Mouse (Mus musculus) left cerebral cortex, adult 8-10 months (tissue): ENCODE measurements around the gene Ckap2l. TPM values are rescaled to one million over a fixed set of nuclear protein-coding genes. Genes with fewer than 3 reads are reported as not detected.

ENCODE experiments used
- DNase-seq, 2 experiments: peaks; one replicate each; pipeline ENCODE4 v3.0.0; 2022; ENCODE audit warnings: low spot score in 2 of 2
- total RNA-seq, 4 experiments: library from RNA; stranded (reverse); gene quantifications; 2 replicates each; pipeline ENCODE4 v1.2.4; 2022

The Ckap2l gene
- total RNA-seq, 4 experiments from 2014 or later, result 0.63 to 0.78 (median 0.76) TPM

DNA sequence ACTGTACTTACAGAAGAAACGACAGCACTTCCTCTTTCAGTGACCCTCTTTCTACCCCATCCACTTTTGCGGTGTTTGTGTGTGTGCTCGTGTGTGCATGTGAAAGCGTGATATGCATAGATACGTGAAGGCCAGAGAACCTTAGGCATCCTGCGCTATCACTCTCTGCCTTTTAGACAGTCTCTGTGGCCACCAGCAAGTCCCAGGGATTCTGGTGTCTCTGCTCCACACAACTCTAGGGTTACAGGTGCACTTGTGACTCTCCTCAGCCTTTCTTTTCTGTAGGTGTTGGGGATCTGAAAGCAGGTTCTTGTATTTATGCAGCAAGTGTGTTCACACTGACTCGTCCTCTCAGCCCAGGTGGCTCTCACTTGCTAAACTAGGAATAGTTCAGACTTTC lies 31.7 kb downstream of the Ckap2l start:
- DNase-seq, result no peak

DNA sequence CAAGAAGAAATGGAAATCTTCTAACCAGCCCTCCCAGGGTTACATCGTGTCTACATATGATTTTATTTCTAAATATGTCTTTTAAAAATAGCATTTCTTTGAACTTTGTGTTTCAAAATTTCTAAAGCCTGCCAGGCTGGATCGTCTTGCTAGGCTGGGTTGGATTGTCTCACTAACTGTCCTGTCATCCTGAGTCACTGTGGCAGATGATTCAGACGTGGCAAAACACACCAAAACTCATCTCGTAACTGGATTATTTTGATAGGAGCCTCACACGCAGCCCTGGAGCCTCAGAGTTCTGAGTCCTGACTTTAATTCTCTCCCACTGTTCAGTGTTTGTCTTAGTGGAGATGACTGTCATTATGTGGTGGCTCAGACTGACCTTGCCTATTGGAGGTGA lies 33.9 kb downstream of the Ckap2l start:
- no peak for DNase-seq

DNA sequence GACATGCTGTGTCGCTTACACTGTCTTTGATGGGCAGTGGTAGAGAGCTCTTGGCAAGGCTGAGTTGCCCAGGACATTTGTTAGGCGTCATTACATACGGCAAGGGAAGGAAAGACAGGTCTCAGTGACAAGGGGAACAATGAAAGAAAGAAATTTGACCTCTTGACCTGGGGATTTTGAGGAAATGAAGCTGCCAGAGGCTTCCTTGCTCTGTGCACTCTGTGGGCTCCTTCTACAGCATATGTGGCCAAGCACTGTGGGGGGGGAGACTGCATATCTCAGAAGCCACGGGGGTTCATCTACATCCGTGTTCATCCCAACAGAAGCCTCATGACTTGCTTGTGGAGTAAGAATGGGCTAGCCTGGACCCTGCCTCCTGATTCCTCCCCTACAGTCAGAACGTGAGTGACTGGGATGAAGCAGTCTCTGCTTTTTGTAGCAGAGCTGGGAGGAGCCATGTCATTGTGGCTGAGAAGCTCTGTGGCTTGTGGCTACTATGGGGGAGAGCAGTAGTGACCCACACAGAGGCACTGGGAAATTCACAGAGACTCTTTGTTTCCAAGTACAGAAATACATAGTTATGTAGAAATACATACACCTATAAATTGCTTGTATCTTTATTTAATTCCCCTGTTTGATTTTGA lies 35.7 kb downstream of the Ckap2l start:
- DNase-seq, result no peak

DNA sequence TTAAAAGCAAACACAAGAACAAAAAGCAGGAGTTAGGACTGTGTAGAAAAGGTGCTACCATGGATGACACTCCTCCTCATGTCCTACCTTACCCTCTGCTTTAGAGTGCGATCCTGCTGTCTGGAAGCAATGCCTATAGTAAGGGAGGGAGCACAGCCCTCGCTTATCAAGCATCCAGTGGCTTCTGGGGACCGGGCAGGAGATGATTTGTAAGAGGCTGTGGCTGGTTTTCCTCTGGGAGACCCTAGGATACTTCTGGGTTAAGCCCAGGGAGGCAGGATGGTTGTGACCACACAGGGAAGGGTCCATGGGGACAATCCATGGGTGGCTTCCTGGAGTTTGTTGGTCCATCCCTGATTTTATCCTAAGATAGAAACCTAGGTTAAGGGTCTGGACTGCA lies 36.4 kb downstream of the Ckap2l start:
- no peak for DNase-seq

DNA sequence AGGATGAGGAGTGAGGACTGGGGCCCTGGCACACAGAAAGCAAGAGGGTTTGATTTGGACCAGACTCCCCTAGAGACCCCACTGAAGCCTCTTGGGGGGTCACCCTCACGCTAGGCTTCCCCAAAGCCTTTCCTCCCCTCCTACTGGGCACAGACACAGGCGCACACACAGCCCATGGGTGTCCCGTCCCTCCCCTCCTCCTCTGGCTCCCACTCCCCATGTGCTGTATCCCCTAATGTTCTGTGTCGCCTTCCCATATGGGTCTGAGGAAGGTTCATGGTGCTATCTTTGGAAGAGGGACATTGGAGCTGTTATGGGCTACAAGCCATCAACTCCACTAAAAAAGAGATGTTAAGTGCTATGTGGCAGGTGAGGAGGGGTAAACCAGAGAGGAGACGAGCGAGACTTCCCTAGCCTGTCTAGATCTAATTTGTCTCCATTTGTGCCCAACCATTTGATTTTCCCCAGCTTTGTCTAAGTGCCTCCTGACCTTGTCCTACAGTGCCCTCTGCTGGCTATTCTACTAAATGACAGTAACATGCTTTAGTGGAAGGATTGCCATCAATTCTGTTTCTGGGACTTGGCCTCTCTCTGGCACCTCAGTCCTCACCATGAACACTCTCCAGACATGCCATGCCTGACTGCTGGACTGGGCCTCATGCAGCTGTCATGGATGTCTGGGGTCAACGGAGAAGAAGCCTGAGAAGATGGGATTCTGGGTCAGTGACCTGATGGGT lies 38.4 kb downstream of the Ckap2l start:
- DNase-seq, result peak; percentile 25 to 27

DNA sequence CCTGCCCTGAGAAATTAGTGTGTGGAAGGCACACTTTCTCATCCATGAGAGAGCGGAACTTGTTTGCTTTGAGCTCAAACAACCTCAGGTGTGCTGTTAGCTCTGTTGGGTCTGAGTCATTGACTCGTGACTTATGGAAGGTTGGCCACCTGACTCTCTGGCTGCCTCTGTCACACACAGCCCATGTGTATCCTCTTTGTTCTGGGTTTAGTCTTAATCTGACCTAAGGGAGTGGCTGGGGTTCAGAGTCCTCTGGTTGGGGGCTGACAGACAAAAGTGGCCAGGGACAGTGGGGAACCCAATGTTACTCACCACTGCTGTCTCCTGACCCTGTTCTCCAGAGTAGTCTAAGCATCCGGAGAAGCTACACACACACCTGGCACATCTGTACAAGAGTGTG lies 39.0 kb downstream of the Ckap2l start:
- no peak for DNase-seq

DNA sequence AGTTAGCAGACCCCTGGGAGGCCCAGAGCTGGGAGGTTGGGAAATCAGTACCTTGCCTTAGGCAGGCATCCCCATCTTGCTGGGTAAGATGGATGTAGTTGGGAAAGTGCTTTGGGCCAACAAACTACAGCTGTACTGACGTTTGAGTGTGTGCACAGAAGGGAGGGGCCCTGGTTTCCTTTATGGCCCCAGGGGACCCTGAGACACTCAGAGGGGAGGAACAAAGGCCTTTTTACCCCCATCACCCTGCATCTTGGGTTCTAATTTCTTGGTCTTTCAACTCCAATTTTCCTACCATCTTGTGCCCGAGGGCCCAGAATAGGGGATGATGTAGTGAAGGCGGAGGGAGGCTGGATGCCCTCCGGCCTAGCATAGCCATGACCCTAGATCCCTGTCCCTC lies 41.0 kb downstream of the Ckap2l start:
- no peak for DNase-seq

DNA sequence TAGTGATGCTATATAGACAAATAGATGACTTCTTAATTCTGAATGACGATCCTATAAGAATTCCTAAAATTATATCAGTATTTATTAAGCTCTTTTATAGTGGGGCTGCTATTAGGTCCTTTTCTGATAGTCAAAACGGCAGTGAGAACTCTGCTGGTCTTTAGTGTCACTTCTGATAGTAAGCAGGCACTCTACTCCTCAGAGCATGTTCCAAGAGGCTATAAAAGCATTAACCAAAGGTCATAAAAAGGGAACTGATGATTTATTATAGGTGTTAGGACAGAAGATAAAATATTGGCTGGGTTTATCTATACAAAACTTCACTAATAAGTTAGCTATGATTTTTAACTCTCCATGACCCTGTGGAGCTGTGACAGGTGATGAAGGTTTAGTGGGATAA lies 42.9 kb downstream of the Ckap2l start:
- DNase-seq, result no peak

DNA sequence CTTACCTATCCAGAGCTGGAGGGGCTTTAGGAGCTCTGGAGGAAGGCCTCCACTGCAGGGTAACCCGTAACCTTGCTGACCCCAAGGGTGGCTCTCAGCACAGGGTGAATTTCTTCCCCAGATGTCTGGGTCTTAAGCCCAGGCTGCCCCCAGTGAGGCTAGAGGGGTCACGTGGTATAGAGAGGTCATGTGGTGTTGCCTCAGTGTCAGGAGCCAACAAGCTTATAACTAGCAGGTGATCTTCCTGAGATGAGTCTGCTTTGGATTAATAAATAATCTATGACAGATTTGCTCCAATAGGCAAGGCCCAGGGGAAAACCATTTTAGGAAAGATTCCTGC lies 43.4 kb downstream of the Ckap2l start:
- DNase-seq, result no peak

DNA sequence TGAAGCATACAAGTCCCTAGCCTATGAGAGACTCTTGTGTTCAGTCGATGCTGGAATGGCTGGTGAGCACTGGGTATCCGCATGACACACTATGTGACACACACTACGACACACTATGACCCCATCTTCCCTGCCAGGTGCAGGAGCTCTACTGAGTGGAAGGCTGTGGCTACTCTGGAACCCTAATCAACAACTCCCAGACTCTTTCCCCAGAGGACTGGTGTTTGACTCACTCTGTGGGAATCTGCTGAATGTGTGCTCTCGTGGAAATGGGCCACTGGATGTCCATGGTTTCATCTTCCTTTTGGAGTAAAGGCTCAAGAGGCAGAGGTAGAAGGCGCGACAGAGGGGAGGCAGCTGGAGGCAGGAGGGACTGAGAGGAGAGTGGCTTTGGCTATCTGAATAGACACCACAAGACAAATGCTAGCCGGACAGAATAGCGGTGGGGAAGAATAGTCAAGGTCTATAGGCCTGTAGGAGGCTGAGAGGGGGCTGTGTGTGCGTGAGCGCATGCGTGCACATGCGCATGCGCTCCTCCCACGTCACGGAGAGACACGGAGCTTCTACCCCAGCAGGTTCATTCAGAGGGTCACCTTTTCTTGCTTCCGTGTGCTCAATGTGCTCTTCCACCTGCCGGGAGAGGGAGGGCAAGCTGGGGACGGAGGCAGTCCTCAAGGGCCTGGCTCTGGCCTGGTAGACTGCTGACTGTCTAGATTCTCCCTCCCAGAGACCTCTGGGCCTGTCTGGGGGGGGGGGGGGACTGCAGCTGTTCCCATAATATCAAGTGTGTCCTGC lies 44.0 kb downstream of the Ckap2l start:
- DNase-seq, result no peak

DNA sequence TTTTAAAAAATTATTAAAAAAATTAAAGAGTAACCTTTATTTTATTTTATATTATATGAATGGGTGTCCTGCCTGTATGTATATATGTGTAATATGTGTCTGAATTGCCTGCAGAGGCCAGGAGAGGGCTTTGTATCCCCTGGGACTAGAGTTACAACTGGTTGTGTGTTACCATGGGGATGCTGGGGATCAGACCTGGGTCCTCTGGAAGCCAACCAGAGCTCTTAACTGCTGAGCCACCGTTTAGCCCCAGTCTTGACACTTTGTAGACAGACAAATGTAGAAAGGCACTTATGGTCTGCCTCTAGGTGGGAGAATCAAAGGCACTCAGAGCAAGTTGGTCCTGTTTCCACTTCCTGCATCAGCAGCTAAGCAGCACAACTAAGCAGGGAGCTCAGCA lies 47.7 kb downstream of the Ckap2l start:
- no peak for DNase-seq

DNA sequence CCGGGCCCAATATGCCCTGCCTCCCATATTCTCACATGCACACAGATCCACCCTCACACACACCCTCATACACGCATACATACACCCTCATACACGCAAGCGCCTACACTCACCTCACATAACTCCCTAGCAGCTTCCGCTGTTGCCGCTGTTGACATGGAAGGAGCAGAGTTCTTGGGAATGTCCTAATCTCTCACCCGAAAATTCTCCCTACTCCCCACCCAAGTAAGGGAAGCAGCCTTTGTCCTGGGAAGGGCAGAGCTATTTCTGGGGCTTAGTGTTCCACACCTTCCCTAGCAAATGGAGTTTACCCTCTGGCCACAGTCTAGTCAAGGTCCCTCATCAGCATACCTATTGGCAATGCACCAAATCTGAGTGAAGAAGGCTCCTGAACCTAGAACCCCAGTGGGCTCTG lies 49.3 kb downstream of the Ckap2l start:
- no peak for DNase-seq

DNA sequence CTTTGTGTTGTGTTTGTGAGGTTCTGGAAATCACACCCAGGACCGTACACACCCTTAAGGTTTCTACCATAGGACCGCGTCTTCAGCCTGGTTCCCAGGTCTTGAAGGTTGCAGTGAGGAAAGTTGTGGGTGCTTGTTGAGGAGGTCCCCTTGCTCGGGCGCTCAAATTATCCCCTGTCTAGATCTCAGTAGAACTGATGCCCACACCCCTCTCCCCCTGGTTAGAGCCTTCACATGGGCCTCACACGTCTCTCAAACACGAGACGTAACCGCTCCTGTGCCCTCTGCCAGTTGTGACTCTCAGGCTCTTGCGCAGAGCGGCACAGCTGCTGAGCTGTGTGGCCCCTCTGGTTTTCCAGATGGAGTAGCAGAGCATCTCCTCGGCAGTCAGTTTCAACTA lies 50.1 kb downstream of the Ckap2l start:
- DNase-seq, result no peak

DNA sequence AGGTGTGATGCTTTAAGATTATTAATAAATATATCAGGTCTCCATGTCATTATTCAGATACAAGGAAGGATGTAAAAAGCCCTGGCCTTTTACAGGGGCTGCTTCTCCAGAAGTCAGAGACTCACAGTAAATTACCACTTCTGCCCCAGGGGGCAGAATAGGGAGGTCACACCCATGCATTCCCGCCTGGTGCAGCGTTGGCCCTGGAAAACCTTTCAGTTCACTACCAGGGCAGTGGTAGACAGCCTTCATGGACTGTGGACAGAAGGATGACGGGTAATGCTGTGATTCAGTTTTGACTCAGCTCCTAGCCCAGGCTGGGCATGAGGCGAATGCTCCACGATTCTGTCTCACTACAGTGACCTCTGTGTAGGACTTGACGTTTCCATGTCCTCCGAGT lies 50.6 kb downstream of the Ckap2l start:
- DNase-seq, result no peak

DNA sequence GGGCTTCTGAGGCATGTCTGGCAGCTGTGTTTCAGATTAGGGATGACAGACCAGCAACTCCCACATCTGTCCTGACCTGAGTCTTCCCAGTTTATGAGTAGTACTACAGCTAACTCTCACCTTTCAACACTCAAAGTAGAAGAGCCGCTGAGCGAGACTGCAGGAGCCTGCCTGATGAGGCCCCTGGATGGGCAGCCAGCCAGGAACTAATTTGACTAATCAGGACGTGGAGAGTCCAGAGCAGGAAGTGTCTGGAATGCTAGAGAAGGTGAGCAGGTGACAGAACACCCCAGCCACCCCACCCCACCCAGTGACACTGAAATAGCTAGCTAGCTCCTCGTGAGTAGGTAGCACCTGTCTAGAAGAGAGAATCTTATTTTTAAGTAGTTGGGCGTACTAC lies 51.4 kb downstream of the Ckap2l start:
- DNase-seq, result no peak

DNA sequence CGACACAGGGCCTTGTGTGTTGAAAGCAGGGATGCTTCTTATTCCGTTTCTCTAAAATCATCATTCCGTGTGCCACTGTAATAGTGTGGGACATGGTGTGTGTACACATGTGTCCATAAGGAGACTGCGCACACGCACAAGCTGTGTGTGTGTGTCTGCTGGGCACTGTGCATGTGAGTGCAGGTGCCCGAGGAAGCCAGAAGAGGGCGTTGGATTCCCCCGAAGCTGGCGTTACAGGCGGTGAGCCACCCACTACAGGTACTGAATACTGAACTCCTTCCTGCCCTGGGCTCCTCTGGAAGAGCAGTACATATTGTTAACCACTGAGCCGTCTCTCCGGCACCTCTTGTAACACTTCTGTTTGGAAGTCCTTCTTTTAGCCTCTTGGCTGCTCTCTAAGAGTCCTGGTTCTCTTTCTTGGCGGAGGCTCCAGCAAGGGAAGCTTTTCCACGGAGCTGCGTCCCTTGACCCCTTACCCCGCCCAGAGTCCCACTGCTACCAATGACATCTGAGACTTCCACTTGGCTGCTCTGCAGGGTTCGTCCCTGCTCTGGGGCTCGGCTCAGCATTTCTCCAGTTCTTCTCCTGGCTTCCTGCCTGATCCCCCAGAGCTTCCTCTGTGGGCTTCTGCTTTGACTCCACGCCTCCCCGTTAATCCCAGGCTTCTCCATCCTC lies 52.4 kb downstream of the Ckap2l start:
- no peak for DNase-seq

DNA sequence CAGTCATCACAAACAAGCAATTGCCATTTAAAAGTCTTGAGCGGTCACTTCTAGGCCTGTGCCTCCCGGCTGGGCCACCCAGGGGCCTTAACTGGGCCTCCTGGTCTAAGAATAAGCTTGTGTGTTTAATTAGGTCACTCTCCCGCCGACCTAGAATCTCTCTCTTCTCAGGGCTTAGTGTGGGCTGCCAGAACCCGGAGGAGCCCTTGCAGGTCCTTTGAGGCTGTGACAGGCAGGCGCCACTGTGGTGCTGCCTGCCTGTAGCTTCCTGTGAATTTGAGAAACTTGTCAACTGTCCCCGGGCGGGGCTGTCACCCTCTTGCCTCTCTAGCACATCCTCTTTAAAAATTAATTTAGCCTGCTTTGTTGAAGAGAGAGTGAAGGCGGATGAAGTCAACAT lies 53.2 kb downstream of the Ckap2l start:
- DNase-seq, result peak in 1 of 2 experiments; percentile 58

DNA sequence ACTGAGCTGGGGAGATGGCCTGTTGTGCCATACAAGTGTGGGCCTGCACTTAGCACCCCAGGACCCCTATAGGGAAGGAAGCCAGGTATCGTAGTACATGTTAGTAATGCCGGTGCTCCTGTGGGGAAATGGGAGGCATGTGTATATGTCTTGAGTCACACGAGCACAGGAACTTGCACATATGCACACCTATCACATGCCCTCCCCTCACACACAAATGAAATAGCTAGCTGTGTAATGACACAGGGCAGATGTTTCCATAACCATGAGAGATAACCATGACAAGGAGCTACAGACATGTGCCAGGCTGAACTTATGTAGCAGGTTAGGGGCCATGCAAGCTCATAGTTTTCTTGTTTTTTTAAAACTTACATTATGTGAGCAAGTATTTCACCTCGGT lies 54.0 kb downstream of the Ckap2l start:
- DNase-seq, result no peak

DNA sequence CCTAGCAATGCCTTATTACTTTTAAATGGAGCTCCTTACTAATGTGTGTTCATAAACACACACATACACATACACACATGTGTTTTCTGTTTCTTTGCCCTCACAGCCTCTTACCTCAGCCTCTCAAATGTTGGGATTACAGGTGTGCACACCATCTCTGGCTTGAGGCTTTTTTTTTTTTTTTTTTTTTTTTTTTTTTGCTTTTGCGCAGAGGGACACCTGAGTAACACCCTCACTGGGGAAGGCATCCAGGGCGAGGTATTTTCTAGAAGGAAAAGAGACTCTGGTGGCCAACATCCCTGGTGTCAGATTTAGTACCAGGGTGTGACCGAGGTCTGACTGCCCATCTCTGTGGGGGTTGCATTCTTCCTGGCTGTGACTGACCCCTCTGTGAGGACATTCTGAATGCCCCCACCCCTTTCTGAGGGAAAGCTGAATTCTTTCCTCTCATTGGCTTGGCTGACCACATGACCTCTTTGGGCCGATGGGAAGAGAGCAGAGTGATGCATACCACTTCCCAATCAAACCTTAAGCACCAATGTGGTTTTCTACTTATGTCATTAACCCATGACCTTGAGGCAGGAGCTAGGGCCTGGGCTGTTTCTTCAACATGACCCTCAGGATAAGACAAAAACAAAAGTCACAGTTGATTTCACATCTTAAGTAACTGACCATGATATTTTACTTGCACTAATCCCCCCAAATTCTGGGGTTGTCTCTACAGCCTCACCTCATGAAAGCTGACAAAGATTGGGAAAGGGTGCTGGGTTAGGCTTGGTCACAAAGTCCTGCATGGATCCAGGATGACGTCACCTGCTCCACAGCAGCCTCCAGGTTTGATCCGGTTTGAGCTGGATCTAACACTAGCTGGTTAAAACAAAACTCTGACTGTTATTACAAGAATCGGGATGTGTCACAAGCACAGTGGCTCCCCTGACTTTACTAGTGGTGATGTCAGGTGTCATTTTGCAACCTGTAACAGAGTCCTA lies 54.9 kb downstream of the Ckap2l start:
- no peak for DNase-seq

DNA sequence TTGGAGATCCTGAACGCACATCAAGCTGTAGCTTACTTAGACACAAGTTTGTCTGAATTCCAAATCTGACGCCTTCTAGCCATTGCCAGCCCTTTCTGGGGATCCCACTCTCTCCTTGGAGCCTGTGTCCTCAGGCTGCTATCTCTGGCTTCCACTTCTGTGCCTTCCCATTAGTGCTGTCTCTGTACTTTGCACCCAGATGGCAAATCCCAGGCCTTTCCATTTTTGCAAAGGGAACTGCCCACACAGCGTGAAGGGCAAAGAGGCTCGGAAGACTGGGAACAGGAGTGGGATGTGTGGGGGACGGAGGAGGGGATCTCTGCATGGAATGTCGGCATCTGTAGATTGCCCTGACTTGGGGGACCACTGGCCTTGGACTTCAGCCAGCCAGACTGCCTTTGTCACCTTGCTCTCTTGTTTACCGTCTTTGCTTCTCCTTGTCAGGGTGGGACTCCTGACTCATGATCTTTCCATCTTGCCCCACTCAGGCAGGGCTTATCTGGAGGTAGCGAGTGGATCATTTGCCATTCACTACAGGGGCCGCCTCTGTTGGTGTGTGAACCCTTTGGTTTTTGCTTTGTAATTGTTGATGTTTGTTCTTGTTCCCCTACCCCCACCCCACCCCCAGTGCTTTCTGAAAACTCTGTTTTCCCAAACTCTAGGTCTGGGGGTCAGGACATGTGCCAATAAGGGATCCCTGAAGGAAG lies 56.1 kb downstream of the Ckap2l start:
- peak in 1 of 2 experiments; percentile 44 for DNase-seq
